Mouse (Mus musculus): ENCODE measurements around the gene Isca1. TPM values are rescaled to one million over a fixed set of nuclear protein-coding genes. Genes with fewer than 3 reads are reported as not detected.

Gene Isca1
- polyA plus RNA-seq, 2 experiments, result 138 to 252 TPM

- Histone ChIP-seq H3K27ac (no peak overlapping the region), H3K9ac (replicated peaks) (no peak overlapping the region), H3K36me3 (replicated peaks; ENCODE audit: control insufficient read depth, insufficient read depth, low read depth) (peaks cover 71% of the 10 kb centered on the region), H3K9me3 (ENCODE audit: control insufficient read depth, low read length) (no peaks in the 10 kb centered on the region), H3K4me3 (ENCODE audit: insufficient read depth in 1 of 2, low read depth in 2 of 2, low read length in 2 of 2) (no peak overlapping the region), H3K4me2 (ENCODE audit: low read depth) (no peak overlapping the region), H3K4me1 (replicated peaks; ENCODE audit: control insufficient read depth in 2 of 2, insufficient read depth in 2 of 2, low read length in 1 of 2) (no peaks in the 10 kb centered on the region), H3K27me3 (ENCODE audit: control insufficient read depth, insufficient read depth, low read length) (no peaks in the 10 kb centered on the region)
- no peak for DNase-seq (ENCODE audit: low read depth in 3 of 3, low spot score in 3 of 3)
- TF ChIP-seq CTCF (IDR thresholded peaks at IDR 0.05; ENCODE audit: low read depth), result no peak
- ATAC-seq (ENCODE audit: insufficient read depth), result peak; percentile 38; the same call in 1 of the 2 replicates
- 88% methylated on average over 7 of the region's 7 CpGs for WGBS (ENCODE audit: insufficient replicate concordance)
These were observed 12.7 kb downstream of the Isca1 start for GRCm38 (mm10) chr13:59756906-59757305.

GRCm38 (mm10) chr13:59750310-59750709 is 19.3 kb downstream of the Isca1 start:
- Histone ChIP-seq H3K4me2 (ENCODE audit: low read depth) (no peak overlapping the region), H3K27me3 (ENCODE audit: control insufficient read depth, insufficient read depth, low read length) (no peaks in the 10 kb centered on the region), H3K4me3 (ENCODE audit: insufficient read depth in 1 of 2, low read depth in 2 of 2, low read length in 2 of 2) (no peak overlapping the region), H3K9ac (replicated peaks) (no peak overlapping the region), H3K9me3 (ENCODE audit: control insufficient read depth, low read length) (no peaks in the 10 kb centered on the region), H3K36me3 (replicated peaks; ENCODE audit: control insufficient read depth, insufficient read depth, low read depth) (peaks cover 15% of the 10 kb centered on the region), H3K4me1 (replicated peaks; ENCODE audit: control insufficient read depth in 2 of 2, insufficient read depth in 2 of 2, low read length in 1 of 2) (no peaks in the 10 kb centered on the region), H3K27ac (no peak overlapping the region)
- TF ChIP-seq CTCF (IDR thresholded peaks at IDR 0.05; ENCODE audit: low read depth) (no peak), EP300 (IDR thresholded peaks at IDR 0.05; ENCODE audit: low read depth) (no peak)
- no peak for DNase-seq (ENCODE audit: low read depth in 3 of 3, low spot score in 3 of 3)
- ATAC-seq (ENCODE audit: insufficient read depth), result no peak
- WGBS (ENCODE audit: insufficient replicate concordance), result 62% methylated on average over 12 of the region's 12 CpGs

- H3K4me2 ChIP-seq (ENCODE audit: low read depth), result no peak within 1 kb of the TSS
- no peak within 1 kb of the TSS for H3K4me3 ChIP-seq (ENCODE audit: insufficient read depth in 1 of 2, low read depth in 2 of 2, low read length in 2 of 2)
- DNase-seq (ENCODE audit: low read depth in 3 of 3, low spot score in 3 of 3) (no peak), ATAC-seq (ENCODE audit: insufficient read depth) (no peak)
- TF ChIP-seq CTCF (IDR thresholded peaks at IDR 0.05; ENCODE audit: low read depth), result no peak
- no peak for TF ChIP-seq EP300 (IDR thresholded peaks at IDR 0.05; ENCODE audit: low read depth)
- no peaks in the 10 kb centered on the region for H3K27me3 ChIP-seq (ENCODE audit: control insufficient read depth, insufficient read depth, low read length)
- 0 out of 4 replicates have a peak, but pooled peaks cover 0 to 2% of the 10 kb centered on the region in 2 experiments for H3K4me1 ChIP-seq (replicated peaks; ENCODE audit: control insufficient read depth in 2 of 2, insufficient read depth in 2 of 2, low read length in 1 of 2)
- H3K36me3 ChIP-seq (replicated peaks; ENCODE audit: control insufficient read depth, insufficient read depth, low read depth), result no peaks in the 10 kb centered on the region
- no peaks in the 10 kb centered on the region for H3K9me3 ChIP-seq (ENCODE audit: control insufficient read depth, low read length)
- H3K9ac ChIP-seq (replicated peaks), result no peak within 1 kb of the TSS
- H3K27ac ChIP-seq, result no peak within 1 kb of the TSS
- WGBS (ENCODE audit: insufficient replicate concordance), result 81% methylated on average over 9 of the region's 9 CpGs
These were observed 22.9 kb downstream of the Isca1 start, which contains the start of gene 1700014D04Rik for GRCm38 (mm10) chr13:59746711-59747110. 1700014D04Rik (minus strand) TSS chr13:59746752.

- H3K36me3 ChIP-seq (replicated peaks; ENCODE audit: control insufficient read depth, insufficient read depth, low read depth), result no peaks in the 10 kb centered on the region
- no peak for TF ChIP-seq CTCF (IDR thresholded peaks at IDR 0.05; ENCODE audit: low read depth)
- no peak for TF ChIP-seq EP300 (IDR thresholded peaks at IDR 0.05; ENCODE audit: low read depth)
- H3K4me3 ChIP-seq (ENCODE audit: insufficient read depth in 1 of 2, low read depth in 2 of 2, low read length in 2 of 2), result no peak overlapping the region
- no peaks in the 10 kb centered on the region for H3K27me3 ChIP-seq (ENCODE audit: control insufficient read depth, insufficient read depth, low read length)
- DNase-seq (ENCODE audit: low read depth in 3 of 3, low spot score in 3 of 3), result no peak
- no peak for ATAC-seq (ENCODE audit: insufficient read depth)
- WGBS (ENCODE audit: insufficient replicate concordance), result 79% methylated on average over 6 of the region's 6 CpGs
- no peak overlapping the region for H3K4me2 ChIP-seq (ENCODE audit: low read depth)
- H3K9ac ChIP-seq (replicated peaks), result no peak overlapping the region
- no peaks in the 10 kb centered on the region for H3K9me3 ChIP-seq (ENCODE audit: control insufficient read depth, low read length)
- H3K4me1 ChIP-seq (replicated peaks; ENCODE audit: control insufficient read depth in 2 of 2, insufficient read depth in 2 of 2, low read length in 1 of 2), result peaks cover 3% of the 10 kb centered on the region in 2 experiments; a peak in 1 of 4 replicates
- H3K27ac ChIP-seq, result no peak overlapping the region
These were observed 23.4 kb downstream of the Isca1 start for GRCm38 (mm10) chr13:59746164-59746563.

- TF ChIP-seq CTCF (IDR thresholded peaks at IDR 0.05; ENCODE audit: low read depth), result no peak
- no peak for TF ChIP-seq EP300 (IDR thresholded peaks at IDR 0.05; ENCODE audit: low read depth)
- H3K4me2 ChIP-seq (ENCODE audit: low read depth), result no peak overlapping the region
- H3K4me3 ChIP-seq (ENCODE audit: insufficient read depth in 1 of 2, low read depth in 2 of 2, low read length in 2 of 2), result no peak overlapping the region
- no peak for DNase-seq (ENCODE audit: low read depth in 3 of 3, low spot score in 3 of 3)
- H3K4me1 ChIP-seq (replicated peaks; ENCODE audit: control insufficient read depth in 2 of 2, insufficient read depth in 2 of 2, low read length in 1 of 2), result peaks cover 6 to 8% of the 10 kb centered on the region in 2 experiments
- WGBS (ENCODE audit: insufficient replicate concordance), result 49% methylated on average over 6 of the region's 6 CpGs
- H3K27ac ChIP-seq, result no peak overlapping the region
- no peaks in the 10 kb centered on the region for H3K9me3 ChIP-seq (ENCODE audit: control insufficient read depth, low read length)
- ATAC-seq (ENCODE audit: insufficient read depth), result no peak
- no peak overlapping the region for H3K9ac ChIP-seq (replicated peaks)
- no peaks in the 10 kb centered on the region for H3K36me3 ChIP-seq (replicated peaks; ENCODE audit: control insufficient read depth, insufficient read depth, low read depth)
- H3K27me3 ChIP-seq (ENCODE audit: control insufficient read depth, insufficient read depth, low read length), result no peaks in the 10 kb centered on the region
These were observed 24.1 kb downstream of the Isca1 start for GRCm38 (mm10) chr13:59745462-59745861.

Data from liver, embryonic 14.5 days (tissue).